Mouse (Mus musculus): ENCODE results near the gene Comt.
A peak's percentile ranks its signal among the peaks of the same experiment; 100 is the strongest.

Comt gene

GRCm38 (mm10) chr16:18426802-18427280 lies at the start of gene Comt:
Gene Comt, minus strand, starts transcription at chr16:18426852.
- no peak for DNase-seq

GRCm38 (mm10) chr16:18474021-18474420 lies 47.4 kb upstream of the Comt start:
- DNase-seq: no peak

- DNase-seq: no peak
These were observed 46.3 kb upstream of the Comt start for GRCm38 (mm10) chr16:18472976-18473375.

GRCm38 (mm10) chr16:18472416-18472815 lies 45.8 kb upstream of the Comt start:
- DNase-seq: no peak

GRCm38 (mm10) chr16:18471976-18472375 lies 45.3 kb upstream of the Comt start:
- DNase-seq: no peak

GRCm38 (mm10) chr16:18471381-18471955 lies 44.8 kb upstream of the Comt start:
- DNase-seq: no peak

GRCm38 (mm10) chr16:18470829-18471228 lies 44.2 kb upstream of the Comt start:
- DNase-seq: no peak

GRCm38 (mm10) chr16:18464271-18464670 lies 37.6 kb upstream of the Comt start:
- DNase-seq: no peak

- DNase-seq: no peak
These were observed 35.9 kb upstream of the Comt start for GRCm38 (mm10) chr16:18462598-18462997.

GRCm38 (mm10) chr16:18462031-18462430 lies 35.4 kb upstream of the Comt start:
- no peak for DNase-seq

GRCm38 (mm10) chr16:18460826-18461225 lies 34.2 kb upstream of the Comt start:
- DNase-seq: no peak

GRCm38 (mm10) chr16:18459955-18460370 lies 33.3 kb upstream of the Comt start:
- no peak for DNase-seq

GRCm38 (mm10) chr16:18459335-18459954 lies 32.8 kb upstream of the Comt start:
- DNase-seq: no peak

GRCm38 (mm10) chr16:18458661-18459060 lies 32.0 kb upstream of the Comt start:
- no peak for DNase-seq

- DNase-seq: no peak
These were observed 28.8 kb upstream of the Comt start for GRCm38 (mm10) chr16:18455407-18455806.

GRCm38 (mm10) chr16:18453846-18454245 lies 27.2 kb upstream of the Comt start:
- DNase-seq: no peak

- DNase-seq: peak; percentile 35 to 42
These were observed 25.8 kb upstream of the Comt start for GRCm38 (mm10) chr16:18452361-18452862.

- peak; percentile 61 to 73 for DNase-seq
These were observed 25.0 kb upstream of the Comt start for GRCm38 (mm10) chr16:18451486-18452181.

- DNase-seq: no peak
These were observed 22.4 kb upstream of the Comt start for GRCm38 (mm10) chr16:18449005-18449404.

GRCm38 (mm10) chr16:18448104-18448503 lies 21.5 kb upstream of the Comt start:
- no peak for DNase-seq

GRCm38 (mm10) chr16:18447243-18447642 lies 20.6 kb upstream of the Comt start:
- no peak for DNase-seq

GRCm38 (mm10) chr16:18443385-18443841 lies 16.8 kb upstream of the Comt start:
- DNase-seq: peak; percentile 96 to 99

GRCm38 (mm10) chr16:18436128-18436527 lies 9.5 kb upstream of the Comt start:
- no peak for DNase-seq

Measured in cerebellum, postnatal 36 days (tissue).